Mouse (Mus musculus) mouse trophoblast stem cell (cell line): Measurements from ENCODE around the gene Grb7.

ENCODE experiments used
- in situ Hi-C, 2 experiments: fragments of 300-500 bp; cut with MseI, MboI; formaldehyde crosslinking; loops; 2 replicates in 1 of 2; 3 replicates in 1 of 2; pipeline ENCODE4 v1.15.1; 2025

The Grb7 gene

GRCm38 (mm10) chr11:98470795-98471194 lies 24.6 kb downstream of the Grb7 start:
- in situ Hi-C loops: no loop called here

- in situ Hi-C loops: no loop called here
Measured at GRCm38 (mm10) chr11:98472696-98473095, 26.5 kb downstream of the Grb7 start.

- in situ Hi-C loops: no loop called here
Measured at GRCm38 (mm10) chr11:98473916-98474479, 27.8 kb downstream of the Grb7 start.

- in situ Hi-C loops: no loop called here
Measured at GRCm38 (mm10) chr11:98474967-98475366, 28.8 kb downstream of the Grb7 start.

- in situ Hi-C loops: no loop called here
Measured at GRCm38 (mm10) chr11:98475630-98476433, 29.6 kb downstream of the Grb7 start.

GRCm38 (mm10) chr11:98476434-98476807 lies 30.2 kb downstream of the Grb7 start:
- in situ Hi-C loops: no loop called here

GRCm38 (mm10) chr11:98477011-98477701 lies 31.0 kb downstream of the Grb7 start:
- in situ Hi-C loops: no loop called here

- in situ Hi-C loops: no loop called here
Measured at GRCm38 (mm10) chr11:98479026-98479939, 33.1 kb downstream of the Grb7 start.

- in situ Hi-C loops: no loop called here
Measured at GRCm38 (mm10) chr11:98479940-98480497, 33.8 kb downstream of the Grb7 start.

- in situ Hi-C loops: no loop called here
Measured at GRCm38 (mm10) chr11:98481231-98481630, 35.0 kb downstream of the Grb7 start.

GRCm38 (mm10) chr11:98482067-98482466 lies 35.9 kb downstream of the Grb7 start:
- in situ Hi-C loops: no loop called here

- in situ Hi-C loops: no loop called here
Measured at GRCm38 (mm10) chr11:98485749-98486148, 39.6 kb downstream of the Grb7 start.

GRCm38 (mm10) chr11:98487526-98488040 lies 41.4 kb downstream of the Grb7 start:
- in situ Hi-C loops: no loop called here

- in situ Hi-C loops: no loop called here
Measured at GRCm38 (mm10) chr11:98488540-98489234, 42.5 kb downstream of the Grb7 start.

GRCm38 (mm10) chr11:98491571-98491970 lies 45.4 kb downstream of the Grb7 start:
- in situ Hi-C loops: no loop called here

GRCm38 (mm10) chr11:98492959-98493358 lies 46.8 kb downstream of the Grb7 start:
- in situ Hi-C loops: no loop called here

GRCm38 (mm10) chr11:98493394-98493793 lies 47.2 kb downstream of the Grb7 start:
- in situ Hi-C loops: no loop called here

GRCm38 (mm10) chr11:98495176-98495719 lies 49.1 kb downstream of the Grb7 start:
- in situ Hi-C loops: no loop called here

GRCm38 (mm10) chr11:98497388-98498288 lies 51.4 kb downstream of the Grb7 start:
- in situ Hi-C loops: no loop called here
